Mouse (Mus musculus): ENCODE data around the gene Lce3b. TPM values are rescaled to one million over a fixed set of nuclear protein-coding genes. Genes with fewer than 3 reads are reported as not detected.

Lce3b gene
- polyA plus RNA-seq (2014; fragmentation: Illumina TruSeq; extraction: RNeasy Lipid Tissue Mini Kit (QIAGEN cat#74804); ENCODE audit: low read depth, low replicate concordance), result not detected

DNA sequence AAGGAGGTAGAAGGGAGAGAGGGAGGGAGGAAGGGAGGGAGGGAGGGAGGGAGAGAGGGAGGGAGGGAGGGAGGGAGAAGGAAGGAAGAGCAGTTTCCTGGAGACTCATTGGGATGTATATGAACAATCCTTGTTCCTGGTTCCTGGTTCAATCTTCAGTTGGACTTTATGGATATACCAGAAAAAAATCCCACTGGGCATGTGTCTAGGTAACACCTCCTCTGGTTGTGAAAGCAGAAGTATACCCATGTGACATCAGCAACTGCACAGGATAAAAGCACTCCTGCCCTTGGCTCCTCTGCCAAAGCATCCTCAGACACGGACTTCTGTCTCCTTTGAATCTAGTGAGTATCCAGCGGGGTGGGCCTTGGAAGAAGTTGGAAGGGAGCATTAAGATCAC lies at the start of gene Lce3b:
Gene Lce3b, plus strand, starts transcription at position 301 of the 400 bp plus-strand sequence.

DNA sequence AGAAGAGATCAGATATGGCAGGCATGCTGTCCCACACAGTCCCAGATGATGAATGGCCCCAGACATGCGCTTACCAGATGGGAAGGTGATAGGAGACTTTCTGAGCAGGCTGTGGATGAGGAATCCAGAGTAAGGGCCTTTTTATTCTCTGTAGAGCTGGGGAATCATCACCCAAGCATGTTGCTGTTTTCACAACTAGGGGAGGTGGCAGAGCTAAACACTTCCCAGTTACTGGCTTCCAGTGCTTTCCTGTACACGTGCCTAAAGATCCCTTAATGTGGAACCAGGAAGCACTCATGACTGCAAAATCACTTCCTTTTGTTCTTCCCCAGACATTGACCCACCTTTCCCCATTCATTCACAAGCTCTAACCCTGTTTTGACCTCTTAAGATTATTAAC lies 6.6 kb upstream of the Lce3b start, which contains the start of gene Lce3a:
Gene Lce3a, minus strand, starts transcription at position 101 of the 400 bp plus-strand sequence.

DNA sequence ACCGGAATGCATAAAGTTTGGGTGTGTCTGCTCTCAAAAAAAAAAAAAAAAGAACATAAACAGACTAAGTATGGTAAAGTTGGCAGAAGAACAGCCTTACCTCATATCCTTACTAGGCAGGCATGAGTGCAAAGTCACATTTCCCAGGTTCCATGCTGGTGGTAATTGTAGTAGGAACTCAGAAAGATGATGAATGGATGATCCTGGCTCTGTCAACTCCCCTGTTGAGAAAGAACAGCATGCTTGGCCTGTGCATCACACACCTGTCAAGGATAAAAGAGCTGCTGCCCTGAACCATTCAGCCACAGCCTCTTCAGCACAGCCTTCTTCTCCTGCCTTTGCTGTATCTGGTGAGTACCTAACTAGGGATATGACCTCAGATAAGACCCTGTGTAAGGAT lies 11.4 kb downstream of the Lce3b start, which contains the start of gene Lce3c:
Gene Lce3c, plus strand, starts transcription at position 301 of the 400 bp plus-strand sequence.

DNA sequence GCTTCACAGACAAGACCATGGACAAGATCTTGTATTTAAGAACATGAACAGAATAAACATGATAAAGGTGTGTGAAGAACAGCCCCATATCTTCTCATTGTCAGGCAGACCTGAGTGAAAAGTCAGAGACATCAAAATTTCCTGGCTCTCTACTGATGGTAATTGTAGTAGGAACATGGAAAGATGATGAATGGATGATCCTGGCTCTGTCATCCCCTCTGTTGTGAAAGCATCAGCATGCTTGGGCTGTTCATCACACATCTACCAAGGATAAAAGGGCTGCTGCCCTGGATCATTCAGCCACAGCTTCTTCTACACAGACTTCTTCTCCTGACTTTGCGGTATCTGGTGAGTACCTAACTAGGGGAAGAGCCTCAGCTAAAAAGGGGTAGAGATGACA lies 24.3 kb downstream of the Lce3b start, which contains the start of gene Lce3d:
Gene Lce3d, plus strand, starts transcription at position 301 of the 400 bp plus-strand sequence.

DNA sequence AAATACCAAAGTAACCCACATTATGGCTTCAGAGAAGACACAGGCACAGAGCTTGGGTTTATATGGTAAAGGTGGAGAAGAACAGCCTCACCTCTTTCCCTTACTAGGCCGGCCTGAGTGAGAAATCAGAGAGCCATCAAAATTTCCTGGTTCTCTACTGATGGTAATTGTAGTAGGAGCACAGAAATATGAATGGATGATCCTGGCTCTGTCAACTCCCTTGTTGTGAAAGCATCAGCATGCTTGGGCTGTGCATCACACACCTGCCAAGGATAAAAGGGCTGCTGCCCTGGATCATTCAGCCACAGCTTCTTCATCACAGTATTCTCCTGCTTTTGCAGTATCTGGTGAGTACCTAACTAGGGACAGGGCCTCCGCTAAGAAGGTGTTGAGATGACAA lies 34.0 kb downstream of the Lce3b start, which contains the start of gene Lce3e:
Gene Lce3e, plus strand, starts transcription at position 301 of the 400 bp plus-strand sequence.

Other genes with a start within 250 kb of the Lce3b start
- not detected for gene Lce1d, start 245.8 kb upstream of the Lce3b start, polyA plus RNA-seq (2014; fragmentation: Illumina TruSeq; extraction: RNeasy Lipid Tissue Mini Kit (QIAGEN cat#74804); ENCODE audit: low read depth, low replicate concordance)
- gene Lce1e, start 223.9 kb upstream of the Lce3b start, polyA plus RNA-seq (2014; fragmentation: Illumina TruSeq; extraction: RNeasy Lipid Tissue Mini Kit (QIAGEN cat#74804); ENCODE audit: low read depth, low replicate concordance), result not detected
- gene Lce1f, start 212.6 kb upstream of the Lce3b start, polyA plus RNA-seq (2014; fragmentation: Illumina TruSeq; extraction: RNeasy Lipid Tissue Mini Kit (QIAGEN cat#74804); ENCODE audit: low read depth, low replicate concordance), result not detected
- not detected for gene Gm38119, start 193.9 kb upstream of the Lce3b start, polyA plus RNA-seq (2014; fragmentation: Illumina TruSeq; extraction: RNeasy Lipid Tissue Mini Kit (QIAGEN cat#74804); ENCODE audit: low read depth, low replicate concordance)
- gene Lce1g, start 180.6 kb upstream of the Lce3b start, polyA plus RNA-seq (2014; fragmentation: Illumina TruSeq; extraction: RNeasy Lipid Tissue Mini Kit (QIAGEN cat#74804); ENCODE audit: low read depth, low replicate concordance), result not detected
- not detected for gene Lce1h, start 167.9 kb upstream of the Lce3b start, polyA plus RNA-seq (2014; fragmentation: Illumina TruSeq; extraction: RNeasy Lipid Tissue Mini Kit (QIAGEN cat#74804); ENCODE audit: low read depth, low replicate concordance)
- gene Lce1i, start 154.1 kb upstream of the Lce3b start, polyA plus RNA-seq (2014; fragmentation: Illumina TruSeq; extraction: RNeasy Lipid Tissue Mini Kit (QIAGEN cat#74804); ENCODE audit: low read depth, low replicate concordance), result not detected
- gene Lce1j, start 142.5 kb upstream of the Lce3b start, polyA plus RNA-seq (2014; fragmentation: Illumina TruSeq; extraction: RNeasy Lipid Tissue Mini Kit (QIAGEN cat#74804); ENCODE audit: low read depth, low replicate concordance), result not detected
- not detected for gene Lce1k, start 125.1 kb upstream of the Lce3b start, polyA plus RNA-seq (2014; fragmentation: Illumina TruSeq; extraction: RNeasy Lipid Tissue Mini Kit (QIAGEN cat#74804); ENCODE audit: low read depth, low replicate concordance)
- not detected for gene Kprp, start 105.7 kb upstream of the Lce3b start, polyA plus RNA-seq (2014; fragmentation: Illumina TruSeq; extraction: RNeasy Lipid Tissue Mini Kit (QIAGEN cat#74804); ENCODE audit: low read depth, low replicate concordance)
- gene Lce1l, start 81.7 kb upstream of the Lce3b start, polyA plus RNA-seq (2014; fragmentation: Illumina TruSeq; extraction: RNeasy Lipid Tissue Mini Kit (QIAGEN cat#74804); ENCODE audit: low read depth, low replicate concordance), result not detected
- not detected for gene 2310050C09Rik, start 62.8 kb upstream of the Lce3b start, polyA plus RNA-seq (2014; fragmentation: Illumina TruSeq; extraction: RNeasy Lipid Tissue Mini Kit (QIAGEN cat#74804); ENCODE audit: low read depth, low replicate concordance)
- gene Lce3a, start 6.7 kb upstream of the Lce3b start, polyA plus RNA-seq (2014; fragmentation: Illumina TruSeq; extraction: RNeasy Lipid Tissue Mini Kit (QIAGEN cat#74804); ENCODE audit: low read depth, low replicate concordance), result not detected
- not detected for gene Lce3c, start 11.5 kb downstream of the Lce3b start, polyA plus RNA-seq (2014; fragmentation: Illumina TruSeq; extraction: RNeasy Lipid Tissue Mini Kit (QIAGEN cat#74804); ENCODE audit: low read depth, low replicate concordance)
- gene Lce3d, start 24.4 kb downstream of the Lce3b start, polyA plus RNA-seq (2014; fragmentation: Illumina TruSeq; extraction: RNeasy Lipid Tissue Mini Kit (QIAGEN cat#74804); ENCODE audit: low read depth, low replicate concordance), result not detected
- gene Lce3e, start 34.1 kb downstream of the Lce3b start, polyA plus RNA-seq (2014; fragmentation: Illumina TruSeq; extraction: RNeasy Lipid Tissue Mini Kit (QIAGEN cat#74804); ENCODE audit: low read depth, low replicate concordance), result not detected
- not detected for gene Lce3f, start 59.2 kb downstream of the Lce3b start, polyA plus RNA-seq (2014; fragmentation: Illumina TruSeq; extraction: RNeasy Lipid Tissue Mini Kit (QIAGEN cat#74804); ENCODE audit: low read depth, low replicate concordance)
- not detected for gene Crct1, start 82.7 kb downstream of the Lce3b start, polyA plus RNA-seq (2014; fragmentation: Illumina TruSeq; extraction: RNeasy Lipid Tissue Mini Kit (QIAGEN cat#74804); ENCODE audit: low read depth, low replicate concordance)
- not detected for gene Lce1m, start 86.1 kb downstream of the Lce3b start, polyA plus RNA-seq (2014; fragmentation: Illumina TruSeq; extraction: RNeasy Lipid Tissue Mini Kit (QIAGEN cat#74804); ENCODE audit: low read depth, low replicate concordance)
- gene Gm4858, start 135.8 kb downstream of the Lce3b start, polyA plus RNA-seq (2014; fragmentation: Illumina TruSeq; extraction: RNeasy Lipid Tissue Mini Kit (QIAGEN cat#74804); ENCODE audit: low read depth, low replicate concordance), result not detected
- gene Crnn, start 211.8 kb downstream of the Lce3b start, polyA plus RNA-seq (2014; fragmentation: Illumina TruSeq; extraction: RNeasy Lipid Tissue Mini Kit (QIAGEN cat#74804); ENCODE audit: low read depth, low replicate concordance), result not detected